Mouse (Mus musculus): ENCODE measurements around the gene Stam2. TPM values are rescaled to one million over a fixed set of nuclear protein-coding genes. Genes with fewer than 3 reads are reported as not detected.

Stam2 gene
- polyA plus RNA-seq, 1 experiment from 2014 or later: 34.5 TPM

DNA sequence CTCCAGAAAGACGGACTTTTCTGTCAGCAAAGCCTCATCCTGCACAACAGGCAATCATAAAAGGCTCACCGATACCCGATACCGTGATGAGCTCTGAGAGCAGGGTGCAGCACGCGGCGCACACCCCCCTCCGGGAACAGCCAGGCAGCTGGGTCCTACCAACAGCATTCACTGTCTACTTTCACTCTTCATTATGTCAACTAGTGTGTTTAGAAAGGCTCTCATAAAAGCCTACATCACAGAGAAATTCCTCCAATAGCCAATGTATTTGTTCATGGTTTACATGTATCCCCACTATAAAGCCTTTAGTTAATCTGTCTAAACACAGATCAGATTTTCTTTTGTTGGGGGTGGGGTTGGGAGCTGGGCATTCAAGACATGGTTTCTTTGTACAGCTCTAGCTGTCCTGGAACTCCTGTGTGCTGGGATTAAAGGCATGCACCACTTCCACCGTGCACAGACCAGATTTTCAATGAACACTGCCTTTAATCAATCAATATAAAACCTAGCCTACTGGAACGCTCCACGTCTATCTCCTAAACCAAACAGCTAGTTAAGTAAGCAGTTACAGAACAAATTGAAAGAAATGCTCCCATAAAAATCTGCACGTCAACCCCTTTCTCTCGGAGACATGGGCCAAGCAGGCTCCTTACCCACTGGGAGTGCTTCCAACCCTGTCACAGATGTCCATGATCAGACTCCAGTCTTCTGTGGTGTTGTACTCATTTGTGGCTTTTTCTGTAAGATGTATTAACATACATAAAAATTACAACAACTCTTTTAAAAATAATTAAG is 21.7 kb downstream of the Stam2 start:
- H3K4me1 ChIP-seq (replicated peaks): peaks cover 7% of the 10 kb centered on the region; the same call in 1 of the 2 replicates
- no peak overlapping the region for H3K27ac ChIP-seq (replicated peaks)
- no peak overlapping the region for H3K9ac ChIP-seq
- H3K27me3 ChIP-seq: no peaks in the 10 kb centered on the region
- ATAC-seq (ENCODE audit: low read depth): no peak; the same call in 1 of the 2 replicates
- 47% methylated on average over 13 of the region's 13 CpGs for WGBS
- H3K9me3 ChIP-seq: no peaks in the 10 kb centered on the region
- no peak overlapping the region for H3K4me3 ChIP-seq
- peaks cover 2% of the 10 kb centered on the region; the same call in 1 of the 2 replicates for H3K36me3 ChIP-seq
- H3K4me2 ChIP-seq: no peak overlapping the region

DNA sequence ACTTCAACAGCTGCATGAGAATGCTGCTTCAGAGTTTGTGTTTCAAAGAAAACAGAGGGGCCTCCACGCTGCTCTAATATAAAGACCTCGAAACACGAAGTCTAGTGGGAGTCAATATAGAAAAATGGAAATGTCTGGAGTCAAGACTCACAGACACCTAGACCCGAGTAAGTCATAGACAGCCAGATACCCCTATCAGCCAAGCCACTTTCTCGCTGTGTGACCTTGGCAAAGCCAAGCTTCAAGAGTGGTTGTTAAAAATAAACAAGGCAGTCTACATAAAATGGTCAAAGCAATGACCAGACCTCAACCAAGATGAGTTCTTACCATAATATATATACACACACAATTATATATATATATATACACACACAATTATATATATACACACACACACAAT is 25.0 kb downstream of the Stam2 start:
- H3K9me3 ChIP-seq: no peaks in the 10 kb centered on the region
- H3K27ac ChIP-seq (replicated peaks): no peak overlapping the region
- no peaks in the 10 kb centered on the region for H3K27me3 ChIP-seq
- H3K9ac ChIP-seq: no peak overlapping the region
- H3K4me2 ChIP-seq: no peak overlapping the region
- peaks cover 7% of the 10 kb centered on the region; the same call in 1 of the 2 replicates for H3K4me1 ChIP-seq (replicated peaks)
- 94% methylated on average over 5 of the region's 5 CpGs for WGBS
- H3K4me3 ChIP-seq: no peak overlapping the region
- no peak for ATAC-seq (ENCODE audit: low read depth)
- peaks cover 30% of the 10 kb centered on the region for H3K36me3 ChIP-seq

DNA sequence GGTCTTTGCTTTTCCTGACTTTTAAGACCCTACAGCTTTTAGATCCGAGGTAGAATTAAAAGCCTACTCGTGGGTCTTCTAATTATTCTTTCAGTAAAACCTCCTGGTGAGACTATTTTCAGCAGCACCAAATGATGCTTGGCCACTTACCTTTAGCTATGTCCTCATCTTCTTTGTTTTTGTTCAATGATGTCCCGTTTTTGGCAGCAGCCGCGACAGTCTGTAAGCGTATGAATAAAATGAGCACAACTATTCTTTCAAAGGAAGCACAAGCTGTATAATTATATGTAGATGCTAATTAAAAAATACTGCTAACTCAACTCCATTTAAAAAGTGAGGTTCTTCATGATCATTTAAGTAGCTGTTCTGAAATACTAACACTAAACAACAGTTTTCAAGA is 26.5 kb downstream of the Stam2 start:
- peaks cover 5% of the 10 kb centered on the region; the same call in 1 of the 2 replicates for H3K4me1 ChIP-seq (replicated peaks)
- ATAC-seq (ENCODE audit: low read depth): no peak
- H3K27me3 ChIP-seq: no peaks in the 10 kb centered on the region
- no peak overlapping the region for H3K9ac ChIP-seq
- H3K27ac ChIP-seq (replicated peaks): no peak overlapping the region
- no peak overlapping the region for H3K4me3 ChIP-seq
- H3K9me3 ChIP-seq: no peaks in the 10 kb centered on the region
- peaks cover 30% of the 10 kb centered on the region for H3K36me3 ChIP-seq
- no peak overlapping the region for H3K4me2 ChIP-seq
- 82% methylated on average over 6 of the region's 6 CpGs for WGBS

DNA sequence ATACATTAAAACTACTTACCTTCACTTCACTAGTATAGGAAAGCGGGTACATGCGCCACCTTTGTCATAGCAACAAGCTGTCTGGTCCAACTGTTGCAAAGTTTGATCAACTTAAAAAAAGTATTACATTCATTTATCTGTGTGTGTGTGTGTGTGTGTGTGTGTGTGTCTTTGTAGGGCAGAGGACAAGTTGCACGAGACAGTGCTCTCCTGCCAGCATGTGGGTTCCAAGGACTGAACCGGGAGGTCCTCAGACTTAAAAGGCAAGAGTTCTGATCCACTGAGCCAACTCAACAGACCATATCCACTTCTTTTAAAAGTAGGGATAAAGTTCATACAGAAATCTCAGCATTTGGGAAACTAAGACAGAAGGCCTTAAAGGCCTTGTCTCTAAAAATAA is 28.0 kb downstream of the Stam2 start:
- H3K27ac ChIP-seq (replicated peaks): no peak overlapping the region
- no peaks in the 10 kb centered on the region for H3K4me1 ChIP-seq (replicated peaks)
- no peaks in the 10 kb centered on the region for H3K27me3 ChIP-seq
- H3K9me3 ChIP-seq: no peaks in the 10 kb centered on the region
- peaks cover 45% of the 10 kb centered on the region for H3K36me3 ChIP-seq
- no peak overlapping the region for H3K4me2 ChIP-seq
- H3K9ac ChIP-seq: no peak overlapping the region
- ATAC-seq (ENCODE audit: low read depth): no peak
- WGBS: 96% methylated on average over 4 of the region's 4 CpGs
- H3K4me3 ChIP-seq: no peak overlapping the region

DNA sequence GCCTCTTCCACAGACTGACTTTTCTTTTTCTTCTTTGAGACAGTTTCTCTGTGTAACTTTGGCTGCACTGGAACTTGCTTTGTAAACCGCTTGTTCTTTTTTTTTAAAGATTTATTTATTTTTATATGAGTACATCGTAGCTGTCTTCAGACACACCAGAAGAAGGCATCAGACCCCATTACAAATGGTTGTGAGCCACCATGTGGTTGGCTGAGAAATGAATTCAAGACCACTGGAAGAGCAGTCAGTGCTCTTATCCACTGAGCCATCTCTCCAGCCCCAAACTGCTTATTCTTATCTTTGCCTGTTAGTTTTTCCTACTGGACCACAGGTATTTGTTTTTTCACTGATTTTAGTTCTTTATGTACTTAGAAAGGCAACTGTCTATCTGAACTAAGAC is 31.3 kb downstream of the Stam2 start:
- H3K4me2 ChIP-seq: no peak overlapping the region
- H3K27me3 ChIP-seq: no peaks in the 10 kb centered on the region
- ATAC-seq (ENCODE audit: low read depth): no peak
- no peak overlapping the region for H3K27ac ChIP-seq (replicated peaks)
- H3K4me1 ChIP-seq (replicated peaks): no peaks in the 10 kb centered on the region
- H3K36me3 ChIP-seq: peaks cover 59% of the 10 kb centered on the region
- no peaks in the 10 kb centered on the region for H3K9me3 ChIP-seq
- 91% methylated on average over 2 of the region's 2 CpGs for WGBS
- no peak overlapping the region for H3K9ac ChIP-seq
- no peak overlapping the region for H3K4me3 ChIP-seq

GRCm38 (mm10) chr2:52709417-52709816 is 32.7 kb downstream of the Stam2 start:
- Histone ChIP-seq H3K9ac (no peak overlapping the region), H3K27ac (replicated peaks) (no peak overlapping the region), H3K4me2 (no peak overlapping the region), H3K36me3 (peaks cover 57% of the 10 kb centered on the region), H3K27me3 (no peaks in the 10 kb centered on the region), H3K4me1 (replicated peaks) (no peaks in the 10 kb centered on the region), H3K9me3 (no peaks in the 10 kb centered on the region), H3K4me3 (no peak overlapping the region)
- no peak for ATAC-seq (ENCODE audit: low read depth)
- WGBS: 93% methylated on average over 5 of the region's 5 CpGs

- ATAC-seq (ENCODE audit: low read depth): no peak
- H3K4me2 ChIP-seq: no peak overlapping the region
- WGBS: 87% methylated on average over 11 of the region's 11 CpGs
Observed at GRCm38 (mm10) chr2:52701368-52702036, 40.6 kb downstream of the Stam2 start.

DNA sequence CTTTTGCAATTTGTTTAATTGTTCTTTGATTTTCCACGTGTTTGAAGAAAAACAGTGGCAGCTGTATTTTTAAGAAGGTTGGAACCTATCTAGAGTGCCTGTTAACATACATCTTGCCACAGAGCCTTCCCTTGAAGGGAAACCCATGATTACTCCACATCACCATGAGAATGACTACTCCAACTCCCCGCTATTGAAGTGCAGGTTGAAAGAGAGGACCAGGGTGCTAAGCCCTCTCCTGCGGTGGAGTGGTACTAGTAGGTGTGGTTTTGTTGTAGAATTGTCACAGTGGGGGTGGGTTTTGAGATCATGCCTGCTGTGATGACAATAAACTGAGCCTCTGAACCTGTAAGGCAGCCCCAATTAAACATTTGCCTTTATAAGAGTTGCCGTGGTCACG is 41.7 kb downstream of the Stam2 start:
- ATAC-seq (ENCODE audit: low read depth): no peak
- Histone ChIP-seq H3K4me1 (replicated peaks) (no peaks in the 10 kb centered on the region), H3K27me3 (no peaks in the 10 kb centered on the region), H3K27ac (replicated peaks) (no peak overlapping the region), H3K4me3 (no peak overlapping the region), H3K9ac (no peak overlapping the region), H3K9me3 (no peaks in the 10 kb centered on the region), H3K4me2 (no peak overlapping the region), H3K36me3 (peaks cover 23% of the 10 kb centered on the region)
- WGBS: 40% methylated on average over 5 of the region's 5 CpGs

More at GRCm38 (mm10) chr2:52701368-52702036, 40.6 kb downstream of the Stam2 start:
- H3K9ac ChIP-seq: no peak overlapping the region
- H3K27me3 ChIP-seq: no peaks in the 10 kb centered on the region
- peaks cover 34% of the 10 kb centered on the region for H3K36me3 ChIP-seq
- no peaks in the 10 kb centered on the region for H3K4me1 ChIP-seq (replicated peaks)
- no peak overlapping the region for H3K4me3 ChIP-seq
- no peaks in the 10 kb centered on the region for H3K9me3 ChIP-seq
- H3K27ac ChIP-seq (replicated peaks): no peak overlapping the region

GRCm38 (mm10) chr2:52694604-52695003 is 47.5 kb downstream of the Stam2 start:
- no peak overlapping the region for H3K4me2 ChIP-seq
- 87% methylated on average over 6 of the region's 6 CpGs for WGBS
- no peak overlapping the region for H3K4me3 ChIP-seq
- no peak overlapping the region for H3K27ac ChIP-seq (replicated peaks)
- no peak overlapping the region for H3K9ac ChIP-seq
- no peaks in the 10 kb centered on the region for H3K4me1 ChIP-seq (replicated peaks)
- peaks cover 22% of the 10 kb centered on the region for H3K36me3 ChIP-seq
- H3K27me3 ChIP-seq: no peaks in the 10 kb centered on the region
- no peak for ATAC-seq (ENCODE audit: low read depth)
- H3K9me3 ChIP-seq: no peaks in the 10 kb centered on the region

DNA sequence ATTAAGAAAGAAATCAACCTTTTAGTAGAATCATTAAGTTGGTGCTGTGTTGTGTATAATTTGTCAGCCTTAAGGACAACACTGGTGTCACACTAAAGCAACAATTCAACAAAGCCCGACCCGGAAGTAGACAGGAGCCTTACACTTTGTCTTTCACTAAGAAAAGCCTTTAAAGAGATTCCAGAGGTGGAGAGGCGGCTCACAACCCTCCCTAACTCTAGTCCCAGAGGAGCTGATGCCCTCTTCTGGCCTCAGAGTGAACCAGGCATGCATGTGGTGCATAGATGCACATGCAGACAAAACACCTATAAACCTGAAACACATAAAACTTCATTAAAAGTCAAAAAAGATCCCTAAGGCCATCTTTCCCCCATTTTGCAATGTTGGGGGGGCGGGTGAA is 50.3 kb downstream of the Stam2 start:
- Histone ChIP-seq H3K4me3 (no peak overlapping the region), H3K27ac (replicated peaks) (no peak overlapping the region), H3K4me2 (no peak overlapping the region), H3K9ac (no peak overlapping the region), H3K9me3 (no peaks in the 10 kb centered on the region), H3K27me3 (no peaks in the 10 kb centered on the region), H3K36me3 (peaks cover 19% of the 10 kb centered on the region), H3K4me1 (replicated peaks) (no peaks in the 10 kb centered on the region)
- 76% methylated on average over 4 of the region's 4 CpGs for WGBS
- no peak for ATAC-seq (ENCODE audit: low read depth)

DNA sequence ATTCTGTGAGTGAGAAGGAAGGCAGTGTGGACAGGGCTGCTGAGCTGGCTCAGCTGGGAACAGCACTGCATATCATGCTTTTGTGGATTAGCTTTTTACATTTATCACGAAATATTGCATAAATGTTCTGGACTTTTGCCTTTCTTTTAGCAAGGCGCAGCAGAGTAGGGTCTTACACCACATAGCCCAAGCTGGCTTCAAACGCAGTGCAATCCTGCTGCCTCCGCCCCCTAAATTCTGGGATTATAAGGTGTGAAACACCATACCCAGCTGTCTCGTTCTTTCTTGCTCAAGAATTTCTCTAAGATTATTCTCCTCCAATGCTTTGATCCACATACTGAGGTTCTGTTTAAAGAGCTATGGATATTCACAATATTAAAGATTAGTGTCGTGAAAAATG is 55.5 kb downstream of the Stam2 start:
- H3K4me1 ChIP-seq (replicated peaks): no peaks in the 10 kb centered on the region

GRCm38 (mm10) chr2:52677589-52677988 is 64.5 kb downstream of the Stam2 start:
- no peak for ATAC-seq (ENCODE audit: low read depth)
- H3K27me3 ChIP-seq: peaks cover 36% of the 10 kb centered on the region
- no peaks in the 10 kb centered on the region for H3K9me3 ChIP-seq
- no peaks in the 10 kb centered on the region for H3K36me3 ChIP-seq
- no peak overlapping the region for H3K27ac ChIP-seq (replicated peaks)
- H3K9ac ChIP-seq: no peak overlapping the region
- peaks cover 11% of the 10 kb centered on the region for H3K4me1 ChIP-seq (replicated peaks)
- no peak overlapping the region for H3K4me2 ChIP-seq
- no peak overlapping the region for H3K4me3 ChIP-seq
- 65% methylated on average over 2 of the region's 4 CpGs for WGBS

More for the DNA sequence above, 55.5 kb downstream of the Stam2 start:
- H3K9ac ChIP-seq: no peak overlapping the region
- H3K4me2 ChIP-seq: no peak overlapping the region
- no peaks in the 10 kb centered on the region for H3K27me3 ChIP-seq
- H3K36me3 ChIP-seq: no peaks in the 10 kb centered on the region
- ATAC-seq (ENCODE audit: low read depth): no peak
- H3K4me3 ChIP-seq: no peak overlapping the region
- no peaks in the 10 kb centered on the region for H3K9me3 ChIP-seq
- no peak overlapping the region for H3K27ac ChIP-seq (replicated peaks)
- 87% methylated on average over 6 of the region's 6 CpGs for WGBS

Data from neural tube, embryonic 13.5 days (tissue).